Mouse (Mus musculus) brain, adult 2 months (tissue): ENCODE data around the gene Tcp11l2.

Source experiments
- DNase-seq: peaks from one replicate; pipeline ENCODE4 v3.0.0; 2011; ENCODE audit warnings: low read depth, low spot score

The Tcp11l2 gene

GRCm38 (mm10) chr10:84654029-84654428 lies 77.6 kb downstream of the Tcp11l2 start:
- no peak for DNase-seq

GRCm38 (mm10) chr10:84654731-84655130 lies 78.3 kb downstream of the Tcp11l2 start:
- no peak for DNase-seq

- no peak for DNase-seq
These were observed 80.2 kb downstream of the Tcp11l2 start for GRCm38 (mm10) chr10:84656618-84657017.

- DNase-seq, result peak; percentile 16
These were observed 81.1 kb downstream of the Tcp11l2 start for GRCm38 (mm10) chr10:84657437-84658087.

GRCm38 (mm10) chr10:84658088-84658848 lies 81.8 kb downstream of the Tcp11l2 start:
- no peak for DNase-seq

- DNase-seq, result no peak
These were observed 82.9 kb downstream of the Tcp11l2 start for GRCm38 (mm10) chr10:84659281-84659680.

GRCm38 (mm10) chr10:84662138-84662537 lies 85.7 kb downstream of the Tcp11l2 start:
- no peak for DNase-seq
